Mouse (Mus musculus): ENCODE measurements at regions not wholly inside any gene's neighbourhood (a gene's known extent, or its start where the extent isn't known, plus 50 kb on each side); places are given as distances from the start of the nearest gene placed in this dataset.

GRCm38 (mm10) chr14:105950924-105951323 is 54.3 kb upstream of the Spry2 start:
- WGBS = 95% methylated on average over 3 of the region's 3 CpGs
- ATAC-seq = no peak
- no peak overlapping the region for H3K4me3 ChIP-seq (replicated peaks; ENCODE audit: low read length)
- no peaks in the 10 kb centered on the region for H3K4me1 ChIP-seq (replicated peaks; ENCODE audit: control insufficient read depth, insufficient read depth, low read length)
- H3K9me3 ChIP-seq (ENCODE audit: control insufficient read depth, low read length) = no peaks in the 10 kb centered on the region
- no peaks in the 10 kb centered on the region for H3K36me3 ChIP-seq (ENCODE audit: control insufficient read depth, insufficient read depth)
- no peak overlapping the region for H3K27ac ChIP-seq (ENCODE audit: low read length)
- H3K27me3 ChIP-seq (replicated peaks; ENCODE audit: control insufficient read depth, insufficient read depth, low read length) = no peaks in the 10 kb centered on the region
- no peak overlapping the region for H3K4me2 ChIP-seq (ENCODE audit: low read length)
- H3K9ac ChIP-seq (replicated peaks; ENCODE audit: low read depth, low read length) = no peak overlapping the region

GRCm38 (mm10) chr14:105955082-105955481 is 58.5 kb upstream of the Spry2 start:
- ATAC-seq = no peak
- Histone ChIP-seq H3K27ac (ENCODE audit: low read length) (no peak overlapping the region), H3K27me3 (replicated peaks; ENCODE audit: control insufficient read depth, insufficient read depth, low read length) (no peaks in the 10 kb centered on the region), H3K4me3 (replicated peaks; ENCODE audit: low read length) (no peak overlapping the region), H3K4me2 (ENCODE audit: low read length) (no peak overlapping the region), H3K9me3 (ENCODE audit: control insufficient read depth, low read length) (no peaks in the 10 kb centered on the region), H3K36me3 (ENCODE audit: control insufficient read depth, insufficient read depth) (no peaks in the 10 kb centered on the region), H3K9ac (replicated peaks; ENCODE audit: low read depth, low read length) (no peak overlapping the region), H3K4me1 (replicated peaks; ENCODE audit: control insufficient read depth, insufficient read depth, low read length) (no peaks in the 10 kb centered on the region)
- WGBS = 91% methylated on average over 11 of the region's 11 CpGs

GRCm38 (mm10) chr14:105956796-105957195 is 60.2 kb upstream of the Spry2 start:
- Histone ChIP-seq H3K4me1 (replicated peaks; ENCODE audit: control insufficient read depth, insufficient read depth, low read length) (no peaks in the 10 kb centered on the region), H3K4me3 (replicated peaks; ENCODE audit: low read length) (no peak overlapping the region), H3K4me2 (ENCODE audit: low read length) (no peak overlapping the region), H3K27me3 (replicated peaks; ENCODE audit: control insufficient read depth, insufficient read depth, low read length) (no peaks in the 10 kb centered on the region), H3K27ac (ENCODE audit: low read length) (no peak overlapping the region), H3K9me3 (ENCODE audit: control insufficient read depth, low read length) (no peaks in the 10 kb centered on the region), H3K36me3 (ENCODE audit: control insufficient read depth, insufficient read depth) (no peaks in the 10 kb centered on the region), H3K9ac (replicated peaks; ENCODE audit: low read depth, low read length) (no peak overlapping the region)
- 93% methylated on average over 4 of the region's 4 CpGs for WGBS
- ATAC-seq = no peak

- Histone ChIP-seq H3K4me2 (ENCODE audit: low read length) (no peak overlapping the region), H3K36me3 (ENCODE audit: control insufficient read depth, insufficient read depth) (no peaks in the 10 kb centered on the region), H3K9me3 (ENCODE audit: control insufficient read depth, low read length) (no peaks in the 10 kb centered on the region), H3K27me3 (replicated peaks; ENCODE audit: control insufficient read depth, insufficient read depth, low read length) (no peaks in the 10 kb centered on the region), H3K9ac (replicated peaks; ENCODE audit: low read depth, low read length) (no peak overlapping the region), H3K4me3 (replicated peaks; ENCODE audit: low read length) (no peak overlapping the region), H3K27ac (ENCODE audit: low read length) (no peak overlapping the region), H3K4me1 (replicated peaks; ENCODE audit: control insufficient read depth, insufficient read depth, low read length) (no peaks in the 10 kb centered on the region)
- 90% methylated on average over 7 of the region's 7 CpGs for WGBS
- ATAC-seq = no peak
Measured at GRCm38 (mm10) chr14:105958005-105958404, 61.4 kb upstream of the Spry2 start.

DNA sequence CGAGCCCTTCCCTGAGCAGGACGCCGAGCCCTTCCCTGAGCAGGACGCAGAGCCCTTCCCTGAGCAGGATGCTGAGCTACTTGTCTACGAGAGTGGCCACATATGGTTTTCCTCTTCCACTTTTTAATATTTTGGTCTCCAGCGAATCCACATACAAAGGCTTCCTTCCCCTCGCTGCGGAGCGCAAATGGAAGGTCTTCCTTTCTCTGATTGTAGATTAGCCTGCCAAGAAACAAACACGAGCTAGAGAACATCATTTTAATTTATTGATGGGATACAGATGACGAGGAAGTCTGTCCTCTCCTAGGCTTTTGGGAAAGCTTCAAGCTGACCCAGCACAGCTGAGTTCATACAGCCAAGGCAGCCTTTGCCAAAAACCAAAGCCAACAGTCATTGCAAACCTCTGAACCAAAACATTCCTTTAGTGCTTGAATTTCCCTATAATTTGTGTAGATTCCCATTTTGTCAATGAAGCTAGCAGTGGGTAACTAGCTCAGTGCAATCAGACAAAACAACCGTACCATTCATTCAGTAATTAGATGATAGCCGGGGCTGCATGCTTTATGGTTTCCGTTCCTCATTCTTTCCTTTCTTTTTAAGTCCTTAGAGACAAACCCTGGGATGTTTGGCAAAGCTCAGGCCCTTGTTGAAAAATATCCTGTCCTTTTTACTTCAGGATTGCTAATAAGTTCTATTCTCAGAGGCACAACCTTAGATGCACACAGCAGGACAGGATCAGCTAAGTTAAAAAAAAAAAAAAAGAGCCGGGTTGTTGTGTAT is 83.1 kb upstream of the Spry2 start:
- Histone ChIP-seq H3K9me3 (ENCODE audit: control insufficient read depth, low read length) (no peaks in the 10 kb centered on the region), H3K27me3 (replicated peaks; ENCODE audit: control insufficient read depth, insufficient read depth, low read length) (no peaks in the 10 kb centered on the region), H3K4me3 (replicated peaks; ENCODE audit: low read length) (no peak overlapping the region), H3K4me1 (replicated peaks; ENCODE audit: control insufficient read depth, insufficient read depth, low read length) (peaks cover 3% of the 10 kb centered on the region; the same call in 1 of the 2 replicates), H3K4me2 (ENCODE audit: low read length) (0 out of 2 replicates have a peak overlapping the region, but pooled peaks have one; percentile 6), H3K36me3 (ENCODE audit: control insufficient read depth, insufficient read depth) (no peaks in the 10 kb centered on the region), H3K9ac (replicated peaks; ENCODE audit: low read depth, low read length) (no peak overlapping the region), H3K27ac (ENCODE audit: low read length) (no peak overlapping the region)
- ATAC-seq = peak; percentile 72
- WGBS = 40% methylated on average over 15 of the region's 15 CpGs

DNA sequence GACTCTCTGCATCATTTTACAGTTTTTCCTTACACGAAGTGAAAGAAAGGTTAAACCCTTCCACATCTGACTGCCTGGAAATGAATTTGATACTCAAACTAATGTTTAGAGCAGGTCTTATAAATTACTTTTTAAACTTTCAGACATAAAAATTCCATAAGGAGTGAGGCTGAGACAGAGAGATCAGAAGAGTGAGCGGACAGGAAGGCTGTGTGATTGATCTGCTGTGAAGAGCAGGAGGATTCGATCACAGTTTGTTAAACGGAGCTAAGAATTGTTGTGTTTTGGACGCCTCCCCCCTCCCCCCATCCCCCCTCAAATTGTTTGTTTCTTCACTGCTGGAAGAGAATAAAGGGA is 83.7 kb upstream of the Spry2 start:
- Histone ChIP-seq H3K9me3 (ENCODE audit: control insufficient read depth, low read length) (no peaks in the 10 kb centered on the region), H3K4me2 (ENCODE audit: low read length) (no peak overlapping the region), H3K36me3 (ENCODE audit: control insufficient read depth, insufficient read depth) (no peaks in the 10 kb centered on the region), H3K4me1 (replicated peaks; ENCODE audit: control insufficient read depth, insufficient read depth, low read length) (peaks cover 3% of the 10 kb centered on the region; the same call in 1 of the 2 replicates), H3K4me3 (replicated peaks; ENCODE audit: low read length) (no peak overlapping the region), H3K9ac (replicated peaks; ENCODE audit: low read depth, low read length) (no peak overlapping the region), H3K27ac (ENCODE audit: low read length) (no peak overlapping the region), H3K27me3 (replicated peaks; ENCODE audit: control insufficient read depth, insufficient read depth, low read length) (no peaks in the 10 kb centered on the region)
- ATAC-seq = no peak
- 24% methylated on average over 5 of the region's 5 CpGs for WGBS

GRCm38 (mm10) chr14:105987341-105987882 is 90.8 kb upstream of the Spry2 start:
- no peaks in the 10 kb centered on the region for H3K27me3 ChIP-seq (replicated peaks; ENCODE audit: control insufficient read depth, insufficient read depth, low read length)
- H3K27ac ChIP-seq (ENCODE audit: low read length) = no peak overlapping the region
- no peaks in the 10 kb centered on the region for H3K36me3 ChIP-seq (ENCODE audit: control insufficient read depth, insufficient read depth)
- no peaks in the 10 kb centered on the region for H3K9me3 ChIP-seq (ENCODE audit: control insufficient read depth, low read length)
- no peaks in the 10 kb centered on the region for H3K4me1 ChIP-seq (replicated peaks; ENCODE audit: control insufficient read depth, insufficient read depth, low read length)
- no peak overlapping the region for H3K4me3 ChIP-seq (replicated peaks; ENCODE audit: low read length)
- no peak for ATAC-seq
- WGBS = 95% methylated on average over 4 of the region's 4 CpGs
- H3K9ac ChIP-seq (replicated peaks; ENCODE audit: low read depth, low read length) = no peak overlapping the region
- H3K4me2 ChIP-seq (ENCODE audit: low read length) = no peak overlapping the region

DNA sequence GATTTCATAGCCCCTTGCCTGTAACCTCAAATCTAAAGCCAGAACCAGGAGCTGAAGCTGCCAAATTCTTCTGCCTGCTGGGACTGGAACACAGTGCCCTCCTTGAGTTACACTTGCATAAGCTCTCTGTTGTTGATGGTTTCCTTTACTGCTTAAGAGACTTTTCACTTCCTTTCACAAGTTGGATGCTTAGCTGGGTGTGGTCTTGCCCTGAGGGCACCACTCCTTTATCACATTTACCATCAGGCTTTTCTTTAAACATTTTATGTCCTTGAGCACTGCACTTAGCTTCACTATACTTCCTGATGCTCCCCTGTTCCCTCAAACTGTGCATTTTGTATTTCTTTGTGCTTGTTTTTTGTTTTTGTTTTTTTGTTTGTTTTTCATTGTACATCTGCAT is 92.1 kb upstream of the Spry2 start:
- Histone ChIP-seq H3K4me1 (replicated peaks; ENCODE audit: control insufficient read depth, insufficient read depth, low read length) (no peaks in the 10 kb centered on the region), H3K36me3 (ENCODE audit: control insufficient read depth, insufficient read depth) (no peaks in the 10 kb centered on the region), H3K9me3 (ENCODE audit: control insufficient read depth, low read length) (no peaks in the 10 kb centered on the region), H3K27me3 (replicated peaks; ENCODE audit: control insufficient read depth, insufficient read depth, low read length) (no peaks in the 10 kb centered on the region), H3K27ac (ENCODE audit: low read length) (no peak overlapping the region), H3K9ac (replicated peaks; ENCODE audit: low read depth, low read length) (no peak overlapping the region), H3K4me3 (replicated peaks; ENCODE audit: low read length) (no peak overlapping the region), H3K4me2 (ENCODE audit: low read length) (no peak overlapping the region)
- no peak for ATAC-seq

GRCm38 (mm10) chr14:105993124-105993523 is 96.5 kb upstream of the Spry2 start:
- ATAC-seq = no peak
- no peaks in the 10 kb centered on the region for H3K27me3 ChIP-seq (replicated peaks; ENCODE audit: control insufficient read depth, insufficient read depth, low read length)

More at GRCm38 (mm10) chr14:105993124-105993523, 96.5 kb upstream of the Spry2 start:
- Histone ChIP-seq H3K36me3 (ENCODE audit: control insufficient read depth, insufficient read depth) (no peaks in the 10 kb centered on the region), H3K4me2 (ENCODE audit: low read length) (no peak overlapping the region), H3K27ac (ENCODE audit: low read length) (no peak overlapping the region), H3K9ac (replicated peaks; ENCODE audit: low read depth, low read length) (no peak overlapping the region), H3K4me3 (replicated peaks; ENCODE audit: low read length) (no peak overlapping the region), H3K9me3 (ENCODE audit: control insufficient read depth, low read length) (no peaks in the 10 kb centered on the region), H3K4me1 (replicated peaks; ENCODE audit: control insufficient read depth, insufficient read depth, low read length) (no peaks in the 10 kb centered on the region)
- 86% methylated on average over 3 of the region's 3 CpGs for WGBS

Data from forebrain, embryonic 16.5 days (tissue).